In the genomic region with DNA sequence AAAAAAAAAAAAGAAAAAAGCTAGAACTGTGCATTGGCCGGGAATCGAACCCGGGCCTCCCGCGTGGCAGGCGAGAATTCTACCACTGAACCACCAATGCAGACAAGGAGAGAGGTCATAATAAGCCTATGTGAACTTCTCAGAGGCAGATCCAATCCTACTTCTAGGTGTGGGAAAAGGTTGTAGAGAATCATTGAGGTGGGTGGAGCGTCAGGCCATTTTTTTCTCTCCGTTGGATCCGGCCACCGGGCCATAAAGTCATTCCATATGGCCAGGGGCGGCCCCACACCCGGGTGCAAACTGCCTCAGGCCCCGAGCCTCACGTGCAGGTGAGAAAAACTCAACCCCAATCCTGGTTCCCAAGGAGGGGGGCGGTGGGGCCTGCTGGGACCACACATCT, we compare ENCODE assay signal across 1 mouse cellular context.
TF ChIP-seq lines count a peak whose summit lies in the region.

No protein-coding gene starts in this region.

TF ChIP-seq in CH12.LX, 34 proteins besides CTCF, POLR2A, EP300 and RAD21 (continued from another document):
- TF ChIP-seq ETS1 (conservative IDR thresholded peaks at IDR 0.05; ENCODE audit: low read depth, low read length): no peak
TF ChIP-seq in CH12.LX: peak in this region for 8.
